Mouse (Mus musculus) CH12.LX (cell line): ENCODE measurements around the gene Gm10563. TPM values are rescaled to one million over a fixed set of nuclear protein-coding genes. Genes with fewer than 3 reads are reported as not detected.

Source experiments
- DNase-seq: peaks from one replicate; pipeline ENCODE4 v3.0.0-alpha.2; 2013; ENCODE audit errors: extremely low read depth
- H3K27ac ChIP-seq: 2 replicates; pipeline ENCODE4 v1.5.1; 2012; ENCODE audit warnings: low read depth, mild to moderate bottlenecking, control low read depth, moderate library complexity; ENCODE audit not compliant: insufficient read depth
- H3K27me3 ChIP-seq: replicated peaks from 2 replicates; pipeline ENCODE3; 2012; ENCODE audit warnings: inconsistent platforms
- H3K36me3 ChIP-seq, 2 experiments: replicated peaks in 1 of 2; 2 replicates each; pipeline versions ENCODE3 to v1.6.1; 2012; ENCODE audit warnings: inconsistent platforms in 1 of 2, low read length in 1 of 2, mild to moderate bottlenecking in 1 of 2, mixed read lengths in 1 of 2, moderate library complexity in 1 of 2; ENCODE audit not compliant: control insufficient read depth in 1 of 2, insufficient read depth in 1 of 2
- H3K4me1 ChIP-seq, 2 experiments: 2 replicates each; pipeline ENCODE4 v1.6.1; 2012; ENCODE audit warnings: inconsistent platforms in 1 of 2, moderate library complexity in 1 of 2; ENCODE audit not compliant: insufficient read depth in 2 of 2, control insufficient read depth in 1 of 2
- H3K4me2 ChIP-seq: 2 replicates; pipeline ENCODE4 v1.6.1; 2012; ENCODE audit warnings: low read depth, mild to moderate bottlenecking, control low read depth; ENCODE audit not compliant: poor library complexity, insufficient read depth, severe bottlenecking
- H3K4me3 ChIP-seq, 3 experiments: fragments of 150-350 bp in 1 of 3; sonication (generic) in 1 of 3; replicated peaks in 1 of 3; 2 replicates each; pipeline versions ENCODE3 to v1.5.1; 2011 to 2012; ENCODE audit warnings: low read depth in 2 of 3, low read length in 2 of 3, mild to moderate bottlenecking in 2 of 3, moderate library complexity in 2 of 3, control low read depth in 1 of 3, improper control_type of control experiment in 1 of 3, inconsistent platforms in 1 of 3, mixed read lengths in 1 of 3; ENCODE audit not compliant: poor library complexity in 1 of 3
- H3K79me2 ChIP-seq: replicated peaks from 2 replicates; pipeline ENCODE4 v1.6.1; 2012; ENCODE audit warnings: mild to moderate bottlenecking, moderate library complexity; ENCODE audit not compliant: control insufficient read depth, poor library complexity, insufficient read depth, severe bottlenecking; ENCODE audit errors: extremely low read depth
- H3K9ac ChIP-seq: 2 replicates; pipeline ENCODE4 v1.6.1; 2012; ENCODE audit warnings: low read depth, mild to moderate bottlenecking, control low read depth, moderate library complexity; ENCODE audit not compliant: insufficient read depth
- H3K9me3 ChIP-seq: replicated peaks from 2 replicates; pipeline ENCODE3; 2012; ENCODE audit warnings: low read length, inconsistent platforms, mixed read lengths
- BHLHE40 ChIP-seq: IDR thresholded peaks from 2 replicates; pipeline ENCODE4 v1.6.1; 2011; ENCODE audit warnings: mild to moderate bottlenecking, low read depth, low read length, improper control_type of control experiment
- CHD1 ChIP-seq: IDR thresholded peaks from 2 replicates; pipeline ENCODE4 v1.6.1; 2012; ENCODE audit warnings: low read depth, low read length, improper control_type of control experiment, inconsistent platforms
- E2F4 ChIP-seq: IDR thresholded peaks from 2 replicates; pipeline ENCODE4 v1.6.1; 2011; ENCODE audit warnings: low read depth, low read length, improper control_type of control experiment; ENCODE audit not compliant: insufficient replicate concordance
- GABPA ChIP-seq: IDR thresholded peaks from 2 replicates; pipeline ENCODE4 v1.6.1; 2012; ENCODE audit warnings: low read depth, low read length, improper control_type of control experiment, inconsistent platforms; ENCODE audit not compliant: insufficient replicate concordance
- IRF4 ChIP-seq: IDR thresholded peaks from 2 replicates; pipeline ENCODE4 v1.6.1; 2014; ENCODE audit warnings: low read depth, mild to moderate bottlenecking, inconsistent platforms, low read length, improper control_type of control experiment
- JUND ChIP-seq: conservative IDR thresholded peaks from 2 replicates; pipeline ENCODE4 v1.6.1; 2011; ENCODE audit warnings: low read depth, low read length, improper control_type of control experiment
- KAT2A ChIP-seq: IDR thresholded peaks from 2 replicates; pipeline ENCODE4 v1.6.1; 2012; ENCODE audit warnings: low read length, improper control_type of control experiment, inconsistent platforms; ENCODE audit not compliant: insufficient replicate concordance
- MEF2A ChIP-seq: IDR thresholded peaks from 2 replicates; pipeline ENCODE4 v1.6.1; 2014; ENCODE audit warnings: low read depth, mild to moderate bottlenecking, inconsistent platforms, low read length, improper control_type of control experiment, borderline replicate concordance
- NELFE ChIP-seq: IDR thresholded peaks from 2 replicates; pipeline ENCODE4 v1.6.1; 2011; ENCODE audit warnings: low read depth, low read length, improper control_type of control experiment
- PAX5 ChIP-seq: IDR thresholded peaks from 2 replicates; pipeline ENCODE4 v1.6.1; 2012; ENCODE audit warnings: low read length, inconsistent platforms, mixed read lengths
- RAD21 ChIP-seq: IDR thresholded peaks from 2 replicates; pipeline ENCODE4 v1.6.1; 2011; ENCODE audit warnings: low read depth, mild to moderate bottlenecking, low read length, improper control_type of control experiment, moderate library complexity
- RCOR1 ChIP-seq: conservative IDR thresholded peaks from 2 replicates; pipeline ENCODE4 v1.6.1; 2012; ENCODE audit warnings: low read depth, mild to moderate bottlenecking, inconsistent platforms, low read length, improper control_type of control experiment
- SMC3 ChIP-seq: IDR thresholded peaks from 2 replicates; pipeline ENCODE4 v1.6.1; 2011; ENCODE audit warnings: low read depth, low read length, improper control_type of control experiment
- TBP ChIP-seq: conservative IDR thresholded peaks from 2 replicates; pipeline ENCODE4 v1.6.1; 2011; ENCODE audit warnings: low read depth, low read length, improper control_type of control experiment
- UBTF ChIP-seq: IDR thresholded peaks from 2 replicates; pipeline ENCODE4 v1.6.1; 2012; ENCODE audit warnings: low read depth, mild to moderate bottlenecking, inconsistent platforms, low read length, improper control_type of control experiment, moderate library complexity
- USF1 ChIP-seq: IDR thresholded peaks from 2 replicates; pipeline ENCODE4 v1.6.1; 2014; ENCODE audit warnings: low read depth, mild to moderate bottlenecking, inconsistent platforms, low read length, improper control_type of control experiment
- ZC3H11A ChIP-seq: IDR thresholded peaks from 2 replicates; pipeline ENCODE4 v1.6.1; 2012; ENCODE audit warnings: low read depth, mild to moderate bottlenecking, inconsistent platforms, low read length, improper control_type of control experiment
- ZNF384 ChIP-seq: IDR thresholded peaks from 2 replicates; pipeline ENCODE4 v1.6.1; 2012; ENCODE audit warnings: low read depth, low read length, improper control_type of control experiment, inconsistent platforms
- dilution Hi-C: fragments of 300-500 bp; cut with MboI; formaldehyde crosslinking; loops from 2 replicates; pipeline ENCODE4 v1.14.3; 2020; ENCODE audit warnings: low sequenced_read_pairs; ENCODE audit not compliant: extremely low pct_unique_long_range_greater_than_20kb, extremely low pct_ligation_motif_present
- in situ Hi-C: fragments of 300-500 bp; cut with MboI; formaldehyde crosslinking; loops from 3 replicates; pipeline ENCODE4 v1.14.3; 2019; ENCODE audit warnings: low sequenced_read_pairs, low pct_ligation_motif_present, low pct_unique_long_range_greater_than_20kb, mixed read lengths
- polyA plus RNA-seq: library from polyadenylated mRNA; unstranded; fragments of >175 nt; gene quantifications from 2 replicates; pipeline ENCODE4 v1.2.1, GENCODE M21; 2012; ENCODE audit warnings: low read depth; ENCODE audit not compliant: insufficient read length
- total RNA-seq, 2 experiments: library from RNA; depleted of rRNA; stranded (reverse); fragments of 300-350 nt in 1 of 2; fragments of >200 nt in 1 of 2; gene quantifications; 2 replicates each; pipeline ENCODE4 v1.2.3; 2012 to 2014

The Gm10563 gene
- total and polyA plus RNA-seq, 3 experiments, result not detected

DNA sequence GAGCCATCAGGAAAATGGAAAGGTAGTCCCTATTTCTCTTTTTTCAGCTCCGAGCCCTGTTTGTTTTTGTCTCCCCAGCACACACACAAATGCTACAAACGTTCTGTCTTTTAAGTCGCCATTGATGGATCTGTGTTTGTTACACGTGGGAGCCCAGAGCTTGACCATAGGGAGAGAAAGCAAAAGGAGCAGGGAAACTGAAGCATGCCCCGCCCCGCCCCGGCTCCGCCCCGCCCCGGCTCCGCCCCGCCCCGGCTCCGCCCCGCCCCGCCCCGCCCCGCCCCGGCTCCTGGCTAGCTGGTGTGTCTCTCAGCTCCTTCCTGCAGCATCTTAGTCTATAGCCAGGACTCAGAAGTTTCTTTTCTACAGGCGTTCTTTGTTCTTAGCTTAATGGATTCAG, 46.7 kb downstream of the Gm10563 start:
- Histone ChIP-seq H3K27me3 (no peaks in the 10 kb centered on the region), H3K4me3 (no peak overlapping the region), H3K27ac (no peak overlapping the region), H3K9me3 (no peaks in the 10 kb centered on the region), H3K4me2 (no peak overlapping the region), H3K9ac (no peak overlapping the region), H3K4me1 (peaks cover 6 to 40% of the 10 kb centered on the region in 2 experiments), H3K79me2 (peaks cover 17% of the 10 kb centered on the region), H3K36me3 (peaks cover 0 to 9% of the 10 kb centered on the region in 2 experiments)
- DNase-seq, result no peak
- in situ Hi-C loops, result no loop called here
- TF ChIP-seq ZNF384 (no peak), CHD1 (no peak), E2F4 (no peak), KAT2A (no peak), MEF2A (no peak), ZC3H11A (no peak), JUND (no peak), USF1 (no peak), GABPA (no peak), BHLHE40 (no peak)
- dilution Hi-C loops, result no loop called here

DNA sequence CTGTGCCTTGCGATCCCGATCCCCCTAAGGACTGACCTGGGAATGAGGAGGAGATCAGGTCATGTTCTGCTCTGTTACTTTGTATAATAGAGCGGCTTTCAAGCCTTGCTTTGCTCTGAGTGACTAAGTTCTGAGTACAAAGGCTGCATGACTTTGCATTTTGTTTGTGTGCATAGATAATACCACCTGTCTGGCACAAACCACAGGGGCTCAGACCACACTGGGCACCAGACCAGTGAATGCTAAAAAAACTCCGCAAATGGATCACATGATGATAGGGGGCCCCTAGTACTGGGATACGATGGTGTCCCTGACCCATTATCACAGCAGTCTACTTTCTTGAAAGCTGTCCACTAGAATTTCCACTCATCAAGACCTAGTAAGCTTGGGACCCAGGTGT, 48.6 kb downstream of the Gm10563 start:
- H3K27ac ChIP-seq, result peak overlapping the region; percentile 24; the same call in 1 of the 2 replicates
- TF ChIP-seq SMC3 (no peak), PAX5 (no peak), UBTF (no peak), TBP (no peak), IRF4 (no peak), NELFE (no peak), RCOR1 (no peak), MEF2A (no peak), ZC3H11A (no peak), JUND (no peak), RAD21 (no peak)
- H3K27me3 ChIP-seq, result no peaks in the 10 kb centered on the region
- dilution Hi-C loops (no loop called here), in situ Hi-C loops (no loop called here)
- no peaks in the 10 kb centered on the region for H3K9me3 ChIP-seq
- no peak overlapping the region for H3K4me3 ChIP-seq
- DNase-seq, result no peak
- H3K4me1 ChIP-seq, result peaks cover 6 to 28% of the 10 kb centered on the region in 2 experiments
- no peak overlapping the region for H3K9ac ChIP-seq
- no peaks in the 10 kb centered on the region for H3K79me2 ChIP-seq
- H3K4me2 ChIP-seq, result no peak overlapping the region
- H3K36me3 ChIP-seq, result peaks cover 0 to 6% of the 10 kb centered on the region in 2 experiments
